In genomic region chr17:84165735-84166134, GRCm38 (mm10) we compare ENCODE assay signal across 16 mouse cellular contexts. TPM values are rescaled to one million over a fixed set of nuclear protein-coding genes. Genes with fewer than 3 reads are reported as not detected.
DNase-seq lines count a peak whose midpoint lies in the region; ATAC-seq and TF ChIP-seq lines count a peak whose summit lies in the region.
"Had no signal": no experiment of that assay in that cellular context is flagged by ENCODE, and none has a peak within 500 bp of the region (broad histone marks: within the 10 kb centered on the region; RNA-seq: fewer than 3 reads in every experiment).

No protein-coding gene starts in this region.

- no peak for TF ChIP-seq CTCF in liver, postnatal 0 days (IDR thresholded peaks at IDR 0.05; ENCODE audit: low read depth)

- ATAC-seq in kidney, embryonic 15.5 days (replicated peaks; ENCODE audit: low FRiP score), result peak; percentile 20; the same call in 1 of the 2 replicates
- no peak for ATAC-seq in liver, postnatal 0 days
- ATAC-seq: forebrain, embryonic 15.5 days; midbrain, embryonic 13.5 days had no signal

- TF ChIP-seq EP300 in liver, postnatal 0 days (IDR thresholded peaks at IDR 0.05; ENCODE audit: low read depth), result no peak

- H3K9me3 ChIP-seq in kidney, embryonic 15.5 days (replicated peaks), result no peaks in the 10 kb centered on the region
- no peaks in the 10 kb centered on the region for H3K9me3 ChIP-seq in liver, postnatal 0 days (ENCODE audit: low read length)
- H3K9me3 ChIP-seq: forebrain, embryonic 15.5 days; hindbrain, embryonic 13.5 days; limb, embryonic 12.5 days; liver, embryonic 13.5 days; midbrain, embryonic 13.5 days; neural tube, embryonic 13.5 days had no signal

- H3K4me2 ChIP-seq in kidney, embryonic 15.5 days, result no peak overlapping the region
- H3K4me2 ChIP-seq in liver, postnatal 0 days (ENCODE audit: low read depth, low read length), result no peak overlapping the region
- H3K4me2 ChIP-seq: forebrain, embryonic 15.5 days; heart, embryonic 12.5 days; hindbrain, embryonic 13.5 days; limb, embryonic 12.5 days; liver, embryonic 13.5 days; midbrain, embryonic 13.5 days; neural tube, embryonic 13.5 days had no signal

- H3K36me3 ChIP-seq in kidney, embryonic 15.5 days, result no peaks in the 10 kb centered on the region
- H3K36me3 ChIP-seq in liver, postnatal 0 days (replicated peaks; ENCODE audit: insufficient read depth, low read length), result no peaks in the 10 kb centered on the region
- H3K36me3 ChIP-seq: forebrain, embryonic 15.5 days; heart, embryonic 12.5 days; hindbrain, embryonic 13.5 days; limb, embryonic 12.5 days; liver, embryonic 13.5 days; midbrain, embryonic 13.5 days; neural tube, embryonic 13.5 days had no signal

- H3K4me3 ChIP-seq in kidney, embryonic 15.5 days (replicated peaks), result no peak overlapping the region
- H3K4me3 ChIP-seq in liver, postnatal 0 days (ENCODE audit: low read depth, low read length), result no peak overlapping the region
- H3K4me3 ChIP-seq: forebrain, embryonic 15.5 days; heart, embryonic 12.5 days; hindbrain, embryonic 13.5 days; limb, embryonic 12.5 days; liver, embryonic 13.5 days; midbrain, embryonic 13.5 days; neural tube, embryonic 13.5 days had no signal

- H3K4me1 ChIP-seq in kidney, embryonic 15.5 days, result peaks cover 27% of the 10 kb centered on the region
- peaks cover 35% of the 10 kb centered on the region for H3K4me1 ChIP-seq in liver, postnatal 0 days (ENCODE audit: insufficient read depth)
- H3K4me1 ChIP-seq: forebrain, embryonic 15.5 days had no signal

- no peak overlapping the region for H3K9ac ChIP-seq in kidney, embryonic 15.5 days
- H3K9ac ChIP-seq in liver, postnatal 0 days (replicated peaks), result no peak overlapping the region
- H3K9ac ChIP-seq: forebrain, embryonic 15.5 days; heart, embryonic 12.5 days; hindbrain, embryonic 13.5 days; limb, embryonic 12.5 days; liver, embryonic 13.5 days; midbrain, embryonic 13.5 days; neural tube, embryonic 13.5 days had no signal

- WGBS in kidney, embryonic 15.5 days, result 74% methylated on average over 3 of the region's 3 CpGs
- WGBS in liver, postnatal 0 days (ENCODE audit: insufficient replicate concordance), result 76% methylated on average over 3 of the region's 3 CpGs

- no peak for DNase-seq in kidney, adult 11 months
- peak; percentile 2 for DNase-seq in liver
- DNase-seq in liver, postnatal 0 days, result no peak
- peak; percentile 35 for DNase-seq in testis, postnatal 10 days (ENCODE audit: low spot score)
- no peak for DNase-seq in testis, postnatal 14 days (ENCODE audit: low spot score)
- peak; percentile 10 for DNase-seq in thymus, postnatal 4 days
- no peak for DNase-seq in adrenal gland, postnatal 10 days
- DNase-seq: cerebellum, adult 9-10 months; liver, embryonic 13.5 days had no signal

- no peaks in the 10 kb centered on the region for H3K27me3 ChIP-seq in kidney, embryonic 15.5 days
- H3K27me3 ChIP-seq in liver, postnatal 0 days (ENCODE audit: insufficient read depth, low read length), result no peaks in the 10 kb centered on the region
- H3K27me3 ChIP-seq: forebrain, embryonic 15.5 days; heart, embryonic 12.5 days; hindbrain, embryonic 13.5 days; limb, embryonic 12.5 days; liver, embryonic 13.5 days; midbrain, embryonic 13.5 days; neural tube, embryonic 13.5 days had no signal

- H3K27ac ChIP-seq in kidney, embryonic 15.5 days, result no peak overlapping the region
- no peak overlapping the region for H3K27ac ChIP-seq in liver, postnatal 0 days (ENCODE audit: low read depth)
- H3K27ac ChIP-seq: forebrain, embryonic 15.5 days; hindbrain, embryonic 13.5 days; limb, embryonic 12.5 days; liver, embryonic 13.5 days; midbrain, embryonic 13.5 days; neural tube, embryonic 13.5 days had no signal

RNA-seq across cellular contexts. Expression of gene Zfp36l2, which starts 22.0 kb away (rescaled TPM):
- polyA plus RNA-seq in kidney, embryonic 15.5 days (2015; fragmentation: Nextera tagmentation; extraction: Ambion mirVana), result 13.7 and 14.7 TPM in 2 replicates
- 7.6 and 7.7 TPM in 2 replicates for polyA plus RNA-seq in liver, postnatal 0 days (2015; fragmentation: Nextera tagmentation; extraction: Ambion mirVana)
- 100 to 1,000 TPM in 1 of 2 experiments, 10 to 100 TPM in 1; 67.0 to 122 TPM for total RNA-seq in adrenal gland, postnatal 10 days (2021)

Comparison
In these comparisons a context has a peak if more than half of its experiments do, and no peak if none do; other contexts are left out.
1. DNase-seq: peak in liver (single experiment), testis, postnatal 10 days (single experiment) and thymus, postnatal 4 days (single experiment); none in kidney, adult 11 months (single experiment), liver, postnatal 0 days (single experiment), testis, postnatal 14 days (single experiment) and adrenal gland, postnatal 10 days (single experiment).